Mouse (Mus musculus) lung, postnatal 14 days (tissue): ENCODE data around the gene Ppp1r15a.
"Not testable (repeated sequence)": the region's sequence is repeated elsewhere in the genome, so short reads cannot be mapped to it uniquely, and the experiment has no call there.

Source experiments
- DNase-seq: peaks from one replicate; pipeline ENCODE4 v3.0.0; 2021

The Ppp1r15a gene

DNA sequence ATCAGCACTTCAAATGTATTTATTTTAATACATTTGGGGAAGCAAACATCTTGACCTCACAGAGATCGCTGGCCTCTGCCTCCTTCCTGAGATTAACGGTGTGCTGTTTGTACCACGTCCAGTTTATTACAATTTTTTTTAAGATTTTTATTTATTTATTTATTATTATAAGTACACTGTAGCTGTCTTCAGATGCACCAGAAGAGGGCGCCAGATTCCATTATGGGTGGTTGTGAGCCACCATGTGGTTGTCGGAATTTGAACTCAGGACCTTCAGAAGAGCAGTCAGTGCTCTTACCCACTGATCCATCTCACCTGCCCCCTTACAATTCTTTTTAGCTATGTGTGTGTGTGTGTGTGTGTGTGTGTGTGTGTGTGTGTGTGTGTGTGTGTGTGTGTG, 9.2 kb downstream of the Ppp1r15a start:
- not testable (repeated sequence) for DNase-seq

DNA sequence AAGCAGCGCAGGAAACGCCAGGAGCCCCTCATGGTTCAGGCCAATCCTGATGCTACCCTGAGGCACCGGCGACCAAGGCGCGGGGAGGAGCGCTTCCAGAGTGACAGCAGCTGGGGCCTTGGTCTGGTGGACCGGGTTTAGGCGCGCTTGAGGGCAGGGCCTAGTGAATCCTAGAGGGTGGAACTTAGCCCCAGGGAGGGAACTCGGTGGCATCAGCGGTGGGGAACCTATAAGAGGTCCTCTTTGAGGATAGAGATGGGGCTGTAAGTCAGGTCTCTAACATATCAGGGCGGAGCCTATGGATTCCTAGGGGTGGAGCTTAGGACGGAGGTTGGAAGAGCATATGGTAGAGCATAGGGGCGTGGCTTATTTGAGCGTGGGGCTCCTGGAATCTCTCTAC, 10.6 kb downstream of the Ppp1r15a start:
- DNase-seq: no peak

DNA sequence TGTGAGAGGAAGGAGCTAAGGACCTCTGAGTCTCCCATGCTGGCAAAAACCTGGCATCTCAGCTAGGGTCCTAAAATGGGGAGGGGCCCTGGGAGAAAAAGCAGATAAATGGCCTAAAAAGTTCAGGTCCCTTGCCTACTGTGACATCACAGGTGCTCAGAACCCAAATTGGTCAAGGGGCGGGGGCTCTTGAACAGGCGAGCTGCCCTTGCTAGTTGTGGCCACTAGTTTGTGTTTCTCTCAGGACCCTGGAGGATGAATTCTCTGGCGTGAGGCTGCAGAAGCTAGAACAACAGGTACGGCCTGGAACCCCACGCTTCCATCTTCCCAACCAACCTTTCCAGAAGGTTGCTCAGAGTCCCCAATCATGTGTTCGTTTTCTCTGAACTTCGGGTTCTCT, 11.7 kb downstream of the Ppp1r15a start:
- DNase-seq: no peak

DNA sequence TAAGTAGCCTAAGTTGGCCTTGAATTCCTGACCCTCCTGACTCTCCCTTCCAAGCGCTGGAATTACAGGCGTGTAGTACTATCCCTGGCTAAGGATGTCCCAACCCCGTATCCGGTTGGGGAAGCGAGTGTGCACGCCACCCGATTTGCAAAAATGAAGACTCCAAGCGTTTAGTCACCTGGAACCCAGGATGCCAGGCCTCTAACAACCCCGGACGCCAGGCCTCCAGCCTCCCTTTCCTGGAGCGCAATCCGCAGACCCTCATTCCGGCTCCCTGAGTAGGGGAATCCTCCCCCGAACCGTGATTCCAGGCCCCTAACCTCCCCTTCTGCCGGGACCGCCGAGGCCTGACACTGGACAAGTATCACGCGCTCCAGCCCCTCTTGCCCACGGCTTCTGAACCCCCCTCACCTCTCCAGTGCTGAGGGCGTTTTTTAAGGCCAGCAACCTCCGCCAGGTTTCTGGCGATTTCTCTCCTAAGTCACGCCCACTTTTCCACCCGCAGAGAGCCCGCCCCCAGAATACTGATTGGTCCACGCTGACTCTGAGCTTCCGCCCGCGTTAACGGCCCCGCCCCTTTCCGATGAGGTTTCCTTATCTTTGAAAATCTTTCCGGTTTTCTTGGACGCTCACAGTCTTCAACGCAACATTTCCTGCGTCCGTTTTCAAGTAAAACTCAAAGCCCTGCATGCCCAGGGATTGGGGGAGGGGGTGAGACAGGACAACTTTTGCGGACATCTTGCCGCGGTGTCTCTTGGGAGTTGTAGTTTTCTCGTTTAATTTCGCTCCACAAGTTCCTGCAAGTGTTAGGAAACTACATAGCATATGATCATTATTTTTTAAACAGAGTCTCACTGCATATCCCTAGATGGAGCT, 15.9 kb downstream of the Ppp1r15a start, which contains the start of gene Nucb1:
Gene Nucb1, minus strand, starts transcription at position 495 of the 876 bp plus-strand sequence.
- DNase-seq: peak; percentile 95

DNA sequence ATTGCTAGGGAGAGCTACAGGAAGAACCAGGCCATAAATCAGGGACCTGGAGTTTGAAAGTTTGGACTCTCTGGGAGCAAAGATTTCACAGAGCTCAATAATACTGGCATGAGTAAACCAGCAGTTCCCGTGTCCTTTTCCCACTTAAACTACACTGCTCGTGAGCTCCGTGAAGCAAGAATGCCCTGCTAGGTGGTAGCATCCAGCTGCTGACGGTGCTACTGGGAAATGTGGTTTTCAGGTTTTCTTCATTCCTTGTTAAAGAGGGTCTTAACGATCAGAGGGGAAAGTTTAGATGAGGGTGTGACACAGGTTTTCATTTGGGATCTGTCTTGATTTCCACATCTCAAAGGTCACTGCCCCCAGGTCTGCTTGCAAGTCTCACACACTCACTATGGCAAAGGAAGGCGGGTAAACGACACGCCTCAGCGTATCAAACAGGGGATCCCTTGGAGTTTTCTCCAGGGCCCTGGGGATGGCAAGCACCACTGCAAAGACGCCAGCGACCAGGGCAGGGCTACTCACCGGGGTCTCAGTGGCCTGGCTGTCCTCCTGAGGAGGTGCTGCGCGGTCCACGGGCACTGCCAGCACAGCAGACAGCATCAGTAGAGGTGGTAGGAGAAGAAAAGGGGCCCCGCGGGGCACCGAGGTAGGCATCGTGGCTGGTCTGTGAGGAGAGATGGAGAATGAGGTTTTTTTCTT, 16.7 kb downstream of the Ppp1r15a start:
- DNase-seq: no peak

DNA sequence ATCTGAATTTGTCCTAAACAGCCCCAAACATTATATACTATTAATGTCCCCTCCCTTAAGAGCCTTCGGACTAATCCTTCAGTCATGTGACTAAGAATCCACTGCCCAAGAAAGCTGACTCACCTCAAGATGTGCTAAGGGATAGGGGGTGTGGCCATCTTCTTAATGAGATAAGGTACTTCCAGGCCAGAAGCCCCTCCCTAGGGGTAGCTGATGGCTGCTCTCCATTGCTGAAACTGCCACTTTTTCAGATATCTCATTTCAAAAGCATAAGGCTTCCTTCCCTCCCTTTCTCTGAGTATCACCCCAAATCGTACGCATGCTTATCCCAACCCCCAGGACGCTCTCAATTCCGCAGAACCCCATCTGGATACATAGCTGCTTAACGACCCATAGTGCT, 17.5 kb downstream of the Ppp1r15a start:
- DNase-seq: no peak

DNA sequence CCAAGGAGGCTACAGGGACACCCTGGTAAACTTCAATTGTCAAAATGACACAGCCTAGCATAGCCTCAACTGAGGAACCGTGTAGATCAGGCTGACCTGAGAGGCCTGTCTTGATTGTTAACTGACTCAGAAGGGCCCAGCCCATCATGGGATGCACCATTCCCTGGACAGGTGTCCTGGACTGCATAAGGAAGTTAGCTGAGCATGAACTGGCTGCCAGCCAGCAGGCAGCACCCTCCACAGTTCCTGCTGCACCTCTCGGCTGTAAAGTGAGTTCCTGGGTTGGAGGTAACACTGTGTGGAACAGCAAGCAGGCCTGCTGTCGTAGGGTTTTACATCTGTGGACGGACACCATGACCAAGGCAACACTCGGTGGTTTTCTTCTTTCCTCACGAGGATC, 18.5 kb downstream of the Ppp1r15a start:
- no peak for DNase-seq

DNA sequence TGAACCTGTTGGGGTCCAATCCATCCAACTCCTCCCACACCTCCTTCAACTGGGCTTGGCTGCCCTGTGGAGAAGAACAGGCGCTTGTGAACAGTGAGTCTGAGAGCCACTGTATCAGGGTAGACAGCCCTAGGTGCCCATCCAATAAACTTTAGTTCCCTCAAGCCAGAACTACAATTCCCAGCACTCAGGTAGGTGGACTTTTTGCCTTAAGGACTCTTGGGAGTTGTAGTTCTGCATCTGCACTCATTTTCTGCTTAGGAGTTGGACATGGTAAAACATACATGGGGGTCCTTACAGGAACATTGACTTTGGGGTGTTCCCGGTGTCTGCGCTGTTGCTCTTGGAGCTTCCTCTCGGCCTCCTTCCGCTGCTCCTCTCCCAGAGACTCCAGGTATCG, 27.6 kb downstream of the Ppp1r15a start:
- DNase-seq: no peak

DNA sequence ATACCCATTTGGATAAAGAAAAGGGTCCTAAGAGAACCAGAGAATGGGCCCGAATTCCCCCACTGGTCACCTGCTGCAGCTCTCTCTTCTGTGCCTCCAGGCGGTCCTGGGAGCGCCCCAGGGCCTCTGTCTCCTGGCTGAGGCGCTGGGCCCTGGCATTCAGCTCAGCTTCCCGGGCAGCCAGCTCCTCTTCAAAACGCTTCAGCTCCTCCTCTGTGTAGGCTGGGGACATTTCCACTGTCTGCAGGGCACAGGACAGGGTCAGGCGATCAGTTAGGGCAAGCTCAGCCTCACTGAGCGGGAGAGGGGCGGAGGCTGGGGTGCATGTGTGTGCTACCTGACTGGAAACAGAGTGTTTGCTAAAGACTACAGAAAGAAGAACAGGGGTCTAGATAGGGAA, 31.5 kb downstream of the Ppp1r15a start:
- no peak for DNase-seq

DNA sequence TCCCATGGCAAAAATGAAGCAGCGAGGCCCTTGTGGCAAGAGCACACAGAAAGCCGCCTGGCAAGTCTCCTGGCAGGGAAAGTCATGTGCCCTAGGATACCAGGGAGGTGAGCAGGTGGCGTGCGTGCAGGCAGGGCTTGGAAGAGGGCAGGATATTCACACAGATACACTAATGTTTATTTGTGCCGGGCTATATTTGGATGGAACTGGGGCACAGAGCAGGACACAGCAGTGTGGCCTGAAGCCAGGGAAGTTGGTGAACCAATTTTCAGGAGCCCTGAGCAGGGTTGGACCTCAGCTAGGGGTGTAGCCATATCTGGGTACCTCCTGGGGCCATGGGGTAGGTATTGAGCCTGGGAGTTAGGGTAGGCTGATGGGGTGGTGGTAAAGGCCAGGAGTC, 33.1 kb downstream of the Ppp1r15a start:
- no peak for DNase-seq

DNA sequence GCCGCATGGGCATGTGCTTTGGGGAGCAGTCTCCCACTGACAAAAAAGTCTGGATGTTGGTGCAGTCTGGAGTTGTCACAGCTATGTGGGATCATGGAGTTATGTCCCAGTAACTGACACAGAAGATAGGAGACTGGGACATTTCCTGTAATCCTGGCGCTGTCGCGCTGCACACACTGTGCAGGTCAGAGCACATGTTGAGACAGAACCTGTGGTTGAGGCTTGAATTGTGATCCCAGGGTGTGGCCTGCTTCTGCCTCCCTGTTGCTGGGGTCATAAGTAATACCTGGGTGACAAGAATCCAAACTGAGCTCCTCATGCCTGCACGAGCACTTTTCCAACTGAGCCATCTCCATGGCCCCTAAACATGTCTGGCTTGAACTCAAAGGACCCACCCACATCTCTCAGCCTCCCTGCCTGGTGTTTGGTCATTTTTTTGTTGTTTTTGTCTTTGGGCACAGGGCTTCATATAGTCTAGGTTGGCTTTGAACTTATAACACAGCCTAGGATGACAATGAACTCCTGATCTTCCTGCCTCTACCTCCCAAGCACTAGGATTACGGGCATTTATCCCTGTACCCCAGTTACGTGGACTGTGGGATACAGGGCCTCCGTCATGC, 33.7 kb downstream of the Ppp1r15a start:
- DNase-seq: no peak

DNA sequence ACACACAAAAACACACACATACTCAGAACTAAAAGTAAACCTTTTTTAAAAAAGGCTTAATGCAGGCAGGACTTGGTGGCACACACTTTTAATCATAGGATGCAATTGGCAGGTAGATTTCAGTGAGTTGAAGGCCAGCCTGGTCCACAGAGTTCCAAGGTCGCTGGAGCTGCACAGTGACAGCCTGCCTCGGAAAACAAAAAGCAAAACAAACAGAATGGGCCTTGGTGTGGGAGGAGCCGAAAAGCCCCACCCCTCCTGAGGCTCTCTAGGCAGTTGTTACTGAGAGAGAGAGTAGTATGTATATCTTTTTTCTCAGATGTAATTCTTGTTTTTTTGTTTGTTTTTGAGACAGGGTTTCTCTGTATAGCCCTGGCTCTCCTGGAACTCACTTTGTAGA, 34.8 kb downstream of the Ppp1r15a start:
- no peak for DNase-seq

DNA sequence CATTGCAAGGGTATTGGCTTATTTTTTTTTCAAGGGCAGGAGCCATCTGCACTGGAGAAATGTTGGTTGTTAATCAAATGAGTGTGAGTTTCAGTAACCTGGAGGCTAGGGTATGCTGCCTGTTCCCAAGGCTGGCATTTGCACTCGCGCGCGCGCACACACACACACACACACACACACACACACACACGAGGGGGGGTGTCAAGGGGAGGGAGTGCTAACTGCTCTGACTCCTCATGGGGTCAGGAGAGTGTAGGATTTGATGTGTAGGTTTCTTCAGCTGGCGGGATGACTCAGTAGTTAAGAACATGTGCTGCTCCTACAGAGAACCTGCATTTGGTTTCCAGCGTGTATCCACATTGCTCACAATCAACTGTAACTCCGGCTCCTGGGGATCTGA, 35.2 kb downstream of the Ppp1r15a start:
- DNase-seq: no peak

DNA sequence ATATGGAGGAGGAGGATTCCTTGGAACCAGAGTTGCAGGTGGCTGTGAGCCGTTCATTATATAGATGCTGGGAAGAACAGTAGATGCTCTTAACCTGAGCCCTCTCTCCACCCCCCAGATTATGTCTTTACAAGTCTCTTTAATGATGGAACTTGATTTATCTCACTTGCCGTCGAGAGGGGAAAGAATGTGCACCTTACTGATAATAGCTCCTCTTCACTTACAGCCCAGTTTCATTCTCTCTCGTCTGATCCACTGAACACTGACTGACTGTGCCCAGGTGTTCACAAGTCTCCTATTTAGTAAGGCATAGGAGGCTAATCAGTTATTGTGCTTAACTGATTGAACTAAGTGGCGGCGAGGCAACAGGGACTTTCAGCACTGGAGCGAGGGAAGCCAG, 36.5 kb downstream of the Ppp1r15a start:
- DNase-seq: no peak

DNA sequence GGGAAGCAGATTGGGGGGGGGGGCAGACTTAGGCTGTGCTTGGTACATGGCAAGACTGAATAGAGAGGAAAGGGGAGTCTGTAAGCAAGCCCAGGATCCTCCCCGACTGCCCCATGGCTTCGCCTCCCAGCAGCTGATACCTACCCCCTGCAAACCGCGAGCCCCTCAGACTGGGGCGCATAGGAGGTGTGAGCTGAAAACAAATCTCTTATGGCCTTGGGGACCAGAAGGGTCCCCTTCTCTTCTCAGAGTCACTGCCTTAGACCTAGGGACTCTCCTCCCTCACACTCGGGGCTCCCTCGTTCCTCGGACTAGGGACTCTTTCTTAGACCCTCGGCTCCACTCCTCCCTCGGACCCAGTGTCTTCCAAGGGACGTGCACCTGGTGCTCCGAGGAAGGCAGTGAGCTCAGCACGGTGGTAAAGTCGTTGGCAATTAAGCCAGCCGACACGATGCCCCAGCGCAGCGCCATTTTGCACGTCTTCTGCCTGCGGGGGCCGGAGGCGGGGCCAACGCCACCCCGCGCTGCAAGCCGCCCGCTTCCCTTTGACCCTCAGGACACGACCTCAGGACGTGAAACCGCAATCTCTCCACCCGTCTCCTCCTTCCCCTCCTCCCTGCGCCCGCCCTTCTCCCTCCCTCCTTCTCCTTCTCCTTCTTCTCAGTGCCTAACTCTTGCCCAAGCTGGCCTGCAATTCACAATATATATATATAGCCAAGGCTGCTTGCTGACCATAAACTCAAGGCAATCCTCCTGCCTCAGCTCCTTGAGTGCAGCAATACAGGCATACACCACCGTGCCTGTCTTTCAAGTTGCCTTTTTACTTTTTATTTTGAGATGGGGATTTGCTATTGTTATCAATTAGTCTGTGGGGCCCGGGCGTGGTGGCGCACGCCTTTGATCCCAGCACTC, 37.5 kb downstream of the Ppp1r15a start, which contains the start of gene Dhdh:
Gene Dhdh, minus strand, starts transcription at position 513 of the 912 bp plus-strand sequence.
- peak; percentile 65 for DNase-seq

DNA sequence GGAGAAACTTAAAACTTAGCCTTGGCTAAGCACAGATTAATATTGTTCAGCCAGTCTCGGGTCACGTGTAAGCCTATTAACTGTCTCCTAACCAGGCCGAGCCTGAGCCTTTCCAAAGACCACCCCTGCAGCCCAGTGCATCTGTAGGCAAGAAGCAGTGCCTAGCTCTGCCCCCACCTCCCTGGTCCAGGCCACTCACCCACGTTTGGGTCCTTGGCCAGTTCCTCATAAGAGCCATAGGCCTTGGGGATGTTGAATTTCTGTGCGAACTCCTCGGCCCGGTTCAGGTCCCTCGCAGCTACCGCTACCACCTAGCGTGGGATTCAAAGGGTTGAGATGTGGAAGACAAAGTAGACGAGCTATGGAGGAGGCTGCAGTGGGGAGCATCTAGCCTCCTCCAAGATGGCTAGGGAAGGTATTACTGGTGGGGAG, 38.2 kb downstream of the Ppp1r15a start:
- DNase-seq: no peak

DNA sequence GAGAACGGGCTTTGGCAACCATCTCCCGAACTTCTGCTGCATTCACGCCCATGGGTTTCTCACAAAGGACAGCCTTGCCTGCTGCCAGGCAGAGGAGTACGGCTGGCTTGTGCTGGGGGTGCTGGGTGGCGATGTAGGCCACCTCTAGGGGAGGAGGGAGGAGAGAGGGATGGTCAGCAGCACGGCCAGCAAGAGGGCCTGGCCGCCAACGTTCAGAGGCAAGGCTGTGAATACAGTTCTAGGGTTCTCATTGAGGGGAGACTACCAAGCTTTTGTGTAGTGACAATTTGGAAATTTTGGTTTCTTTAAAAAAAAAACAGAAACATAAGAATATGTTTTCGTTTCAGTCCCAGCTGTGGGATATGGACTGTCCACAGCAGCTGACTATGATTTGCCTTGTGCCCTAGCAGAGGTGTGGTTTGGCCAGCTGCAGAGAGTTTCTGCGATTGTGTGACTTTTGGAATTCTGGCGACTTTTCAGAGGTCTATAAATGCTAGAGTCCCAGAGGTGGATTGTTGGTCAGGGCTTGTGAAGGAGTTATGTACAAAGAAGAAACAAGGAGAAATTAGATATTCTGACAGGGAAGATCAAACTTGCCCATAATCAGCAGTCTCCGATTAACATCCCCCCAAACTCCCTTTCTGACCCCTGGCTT, 39.2 kb downstream of the Ppp1r15a start, which contains the start of gene Gm45808:
Gene Gm45808, minus strand, starts transcription at position 51 of the 655 bp plus-strand sequence.
- DNase-seq: no peak

DNA sequence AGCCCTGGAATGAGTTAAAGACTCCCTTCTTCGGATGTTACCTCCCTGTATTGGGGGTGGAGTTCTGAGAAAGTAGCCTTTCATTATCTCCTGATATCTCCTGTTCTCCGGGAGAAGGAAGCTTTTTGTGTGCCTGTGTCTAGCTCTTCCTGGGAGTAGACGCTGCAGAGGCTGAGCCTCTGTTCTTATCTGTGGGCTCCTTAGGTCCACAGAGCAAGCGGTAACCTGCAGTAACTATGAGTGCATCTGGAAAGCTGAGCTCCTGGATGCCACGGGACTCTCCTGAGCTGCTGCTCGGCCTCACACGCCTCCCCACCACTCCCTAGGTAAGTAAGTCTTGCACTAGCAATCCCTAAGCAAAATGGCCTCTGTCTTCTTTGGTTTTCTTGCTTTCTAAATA, 39.9 kb downstream of the Ppp1r15a start:
- DNase-seq: no peak

DNA sequence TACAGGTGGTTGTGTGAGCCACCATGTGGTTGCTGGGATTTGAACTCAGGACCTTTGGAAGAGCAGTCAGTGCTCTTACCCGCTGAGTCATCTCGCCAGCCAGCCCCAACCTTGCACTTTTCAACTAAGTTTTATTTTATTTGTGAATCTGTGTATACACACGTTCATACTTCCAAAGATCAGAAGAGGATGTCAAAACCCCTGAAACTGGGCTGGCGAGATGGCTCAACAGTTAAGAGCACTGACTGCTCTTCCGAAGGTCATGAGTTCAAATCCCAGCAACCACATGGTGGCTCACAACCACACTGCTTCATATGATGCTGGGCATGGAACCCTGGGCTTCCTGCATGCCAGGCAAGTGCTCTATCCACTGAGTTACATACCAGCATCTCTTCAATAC, 41.1 kb downstream of the Ppp1r15a start:
- not testable (repeated sequence) for DNase-seq

DNA sequence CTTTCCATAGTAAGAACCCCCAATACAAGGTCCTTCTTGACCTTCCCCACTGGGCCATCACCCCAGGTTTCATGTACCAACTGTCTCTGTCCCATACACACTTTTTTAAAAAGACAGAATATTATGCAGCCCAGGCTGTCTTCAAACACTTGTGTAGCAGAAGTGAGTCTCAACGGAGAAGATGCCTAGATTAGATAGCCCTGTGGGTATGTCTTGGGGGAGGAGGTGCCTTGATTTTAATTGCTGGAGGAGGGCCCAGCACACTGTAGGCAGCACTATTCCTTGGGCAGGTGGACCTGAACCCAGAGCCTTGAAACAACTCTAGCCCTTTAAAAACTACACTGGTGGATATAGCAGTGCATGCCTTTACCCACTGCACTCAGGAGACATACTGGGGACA, 43.9 kb downstream of the Ppp1r15a start:
- no peak for DNase-seq

DNA sequence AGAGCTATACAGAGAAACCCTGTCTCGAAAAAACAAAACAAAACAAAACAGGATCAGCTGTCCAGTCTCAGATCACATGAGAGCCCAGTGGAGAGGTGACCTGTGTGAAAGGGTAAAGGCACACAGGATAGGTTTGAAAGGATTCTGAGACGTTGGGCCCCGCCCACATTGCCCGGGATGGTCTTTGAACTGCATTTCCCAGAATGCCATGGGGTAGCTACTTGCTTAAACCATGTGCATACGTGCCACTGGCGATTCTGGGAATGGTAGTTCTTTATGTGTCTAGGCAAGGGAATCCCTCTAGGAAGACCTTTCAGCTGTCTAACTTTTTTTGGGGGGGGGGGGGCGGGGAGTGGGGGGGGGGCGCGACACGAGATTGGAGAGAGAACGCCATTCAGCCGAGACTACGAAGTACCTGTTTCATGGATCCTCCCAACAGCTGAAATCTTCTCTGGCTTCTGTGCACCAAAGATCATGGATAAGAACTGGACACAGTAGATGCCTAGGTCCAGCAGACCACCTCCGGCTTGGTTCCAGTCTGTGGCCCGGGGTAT, 44.6 kb downstream of the Ppp1r15a start, which contains the start of gene Tulp2:
Gene Tulp2, plus strand, starts transcription at position 504 of the 554 bp plus-strand sequence.
- peak; percentile 69 for DNase-seq
